Mouse (Mus musculus): ENCODE data around the gene Rabggta.

DNA sequence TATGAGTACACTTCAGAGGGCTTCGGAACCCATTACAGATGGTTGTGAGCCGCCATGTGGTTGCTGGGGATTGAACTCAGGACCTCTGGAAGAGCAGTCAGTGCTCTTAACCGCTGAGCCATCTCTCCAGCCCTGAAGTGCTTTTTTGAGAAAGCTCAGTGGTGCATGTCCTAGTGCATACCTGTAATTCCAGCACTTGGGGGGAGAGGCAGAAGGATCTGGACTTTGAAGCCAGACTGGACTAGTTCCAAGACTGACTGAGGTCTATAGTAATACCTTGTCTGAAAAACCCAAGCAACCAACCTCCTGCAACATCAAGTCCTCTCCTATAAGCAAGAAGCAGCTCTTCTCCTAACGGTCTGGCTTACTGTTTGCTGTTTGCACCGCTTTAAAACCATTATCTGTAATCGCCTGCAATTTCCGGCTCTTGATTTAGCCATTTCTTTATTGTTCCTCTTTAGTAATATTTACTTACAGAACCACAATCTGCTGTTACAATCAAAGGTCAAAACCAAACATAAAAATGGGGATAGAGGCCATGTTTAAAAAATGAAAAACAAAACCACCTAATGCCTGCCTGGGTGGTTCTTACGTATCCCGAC is 15.1 kb upstream of the Rabggta start:
- TF ChIP-seq CTCF (IDR thresholded peaks at IDR 0.05; ENCODE audit: borderline replicate concordance, insufficient read depth, low read depth, low read length) (no peak), POLR2A (IDR thresholded peaks at IDR 0.05; ENCODE audit: borderline replicate concordance, insufficient read depth, low read length) (no peak)
